ENCODE assay signal across 27 mouse cellular contexts in the genomic region with DNA sequence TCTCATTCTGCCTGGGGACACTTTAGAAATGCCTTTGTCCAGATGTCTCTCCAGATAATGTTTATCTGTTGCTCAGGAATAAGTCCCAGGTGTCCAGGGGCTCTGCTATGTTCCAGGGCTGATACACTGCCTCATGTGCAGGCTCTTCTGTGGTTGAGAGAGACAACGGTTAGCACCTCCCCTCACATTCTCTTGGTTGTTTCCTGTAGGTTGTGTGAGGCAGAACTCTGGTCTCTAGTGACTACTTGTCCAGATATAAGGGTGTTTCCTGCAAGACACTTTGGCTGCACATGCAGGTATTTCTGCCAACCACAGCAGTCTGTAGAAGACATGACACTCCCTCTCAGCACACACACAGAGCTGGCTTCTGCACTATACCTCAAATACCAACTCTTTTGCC. TPM values are rescaled to one million over a fixed set of nuclear protein-coding genes. Genes with fewer than 3 reads are reported as not detected.
DNase-seq lines count a peak whose midpoint lies in the region; ATAC-seq and TF ChIP-seq lines count a peak whose summit lies in the region.
"Had no signal": no experiment of that assay in that cellular context is flagged by ENCODE, and none has a peak within 500 bp of the region (broad histone marks: within the 10 kb centered on the region; RNA-seq: fewer than 3 reads in every experiment).

No protein-coding gene starts in this region.

- no peak for TF ChIP-seq CTCF in heart, adult 2 months (IDR thresholded peaks at IDR 0.05)
- TF ChIP-seq CTCF in forebrain, postnatal 0 days (IDR thresholded peaks at IDR 0.05; ENCODE audit: low read depth) = no peak

- no peak for TF ChIP-seq POLR2A in heart, adult 2 months (IDR thresholded peaks at IDR 0.05; ENCODE audit: insufficient read depth, low read depth, low read length)

- WGBS in heart, adult 2 months = 15% methylated on average over 1 of the region's 1 CpGs
- 91% methylated on average over 1 of the region's 1 CpGs for WGBS in forebrain, postnatal 0 days
- 70% methylated on average over 1 of the region's 1 CpGs for WGBS in hindbrain, embryonic 11.5 days

- peak; percentile 14 to 22; a peak in 2 of 4 replicates for ATAC-seq in hematopoietic stem cell, adult 5-6 weeks (replicated peaks in 1 of 2; ENCODE audit: insufficient read depth in 1 of 2, low FRiP score in 2 of 2, low TSS enrichment in 1 of 2, low read depth in 1 of 2, poor library complexity in 2 of 2, severe bottlenecking in 2 of 2)
- peak; percentile 53 for ATAC-seq in neutrophil, adult 5-6 weeks (ENCODE audit: extremely low read depth, insufficient number of reproducible peaks, low FRiP score, poor library complexity, severe bottlenecking)
- ATAC-seq in forebrain, postnatal 0 days = no peak
- ATAC-seq in hindbrain, embryonic 11.5 days (ENCODE audit: low FRiP score) = no peak
- ATAC-seq: forebrain, embryonic 15.5 days; lung, postnatal 0 days had no signal

- no peak overlapping the region for H3K27ac ChIP-seq in heart, adult 2 months
- no peak overlapping the region for H3K27ac ChIP-seq in forebrain, postnatal 0 days (ENCODE audit: low read depth, low read length)
- H3K27ac ChIP-seq in hindbrain, embryonic 11.5 days (ENCODE audit: low read depth, low read length) = no peak overlapping the region
- H3K27ac ChIP-seq: embryonic facial prominence, embryonic 10.5 days; forebrain, embryonic 15.5 days; heart, embryonic 13.5 days; hindbrain, embryonic 13.5 days; macrophage; midbrain, embryonic 12.5 days; stomach, postnatal 0 days had no signal

- no peaks in the 10 kb centered on the region for H3K27me3 ChIP-seq in heart, adult 2 months (ENCODE audit: control insufficient read depth, insufficient read depth, low read length)
- H3K27me3 ChIP-seq in forebrain, postnatal 0 days (ENCODE audit: insufficient read depth, low read length) = no peaks in the 10 kb centered on the region
- H3K27me3 ChIP-seq in hindbrain, embryonic 11.5 days (ENCODE audit: control insufficient read depth, insufficient read depth, low read length) = no peaks in the 10 kb centered on the region
- H3K27me3 ChIP-seq: CH12.LX; forebrain, embryonic 15.5 days; heart, embryonic 13.5 days; hindbrain, embryonic 13.5 days; midbrain, embryonic 12.5 days had no signal

- no peak overlapping the region for H3K4me3 ChIP-seq in heart, adult 2 months
- H3K4me3 ChIP-seq in forebrain, postnatal 0 days (ENCODE audit: low read depth, low read length) = no peak overlapping the region
- no peak overlapping the region for H3K4me3 ChIP-seq in hindbrain, embryonic 11.5 days (ENCODE audit: low read depth, low read length)
- H3K4me3 ChIP-seq: embryonic facial prominence, embryonic 10.5 days; forebrain, embryonic 15.5 days; heart, embryonic 13.5 days; hindbrain, embryonic 13.5 days; midbrain, embryonic 12.5 days had no signal

- no peaks in the 10 kb centered on the region for H3K4me1 ChIP-seq in heart, adult 2 months (ENCODE audit: control insufficient read depth, insufficient read depth, low read length)
- no peaks in the 10 kb centered on the region for H3K4me1 ChIP-seq in forebrain, postnatal 0 days (ENCODE audit: insufficient read depth)
- H3K4me1 ChIP-seq in hindbrain, embryonic 11.5 days (replicated peaks; ENCODE audit: control insufficient read depth, insufficient read depth, low read length) = no peaks in the 10 kb centered on the region
- H3K4me1 ChIP-seq: embryonic facial prominence, embryonic 10.5 days; forebrain, embryonic 15.5 days; heart, embryonic 13.5 days; hindbrain, embryonic 13.5 days; midbrain, embryonic 12.5 days had no signal

- no peaks in the 10 kb centered on the region for H3K9me3 ChIP-seq in forebrain, postnatal 0 days (ENCODE audit: low read length)
- no peaks in the 10 kb centered on the region for H3K9me3 ChIP-seq in hindbrain, embryonic 11.5 days (ENCODE audit: control insufficient read depth, low read length)
- H3K9me3 ChIP-seq: embryonic facial prominence, embryonic 10.5 days; forebrain, embryonic 15.5 days; heart, embryonic 13.5 days; midbrain, embryonic 12.5 days had no signal

- H3K79me2 ChIP-seq in heart, adult 2 months (replicated peaks; ENCODE audit: control insufficient read depth, insufficient read depth, low read length) = no peaks in the 10 kb centered on the region

- intact Hi-C loops in heart, adult 2 months (cut with DNase I) = no loop called here

- peak; percentile 68 for DNase-seq in heart, adult 11 months
- DNase-seq in heart, adult 2 months = no peak
- peak; percentile 60 for DNase-seq in CD4-positive, CD25-positive, alpha-beta regulatory T cell, adult 2 months (ENCODE audit: low read depth, low spot score)
- DNase-seq in forebrain, postnatal 0 days = no peak
- DNase-seq in hindbrain, embryonic 11.5 days (ENCODE audit: low spot score) = no peak
- DNase-seq: adrenal gland, postnatal 14 days; cerebellum, adult 8-10 months; gastrocnemius, postnatal 14 days; heart, adult 18-20 months; heart, postnatal 14 days; kidney, adult 8-10 months; kidney, postnatal 14 days; retina, postnatal 1 day; right cerebral cortex, postnatal 25 days; spleen, adult 18-20 months; thymus, adult 2 months had no signal

- no peak for TF ChIP-seq EP300 in heart, adult 2 months (IDR thresholded peaks at IDR 0.05; ENCODE audit: insufficient read depth, low read depth, low read length)

- H3K4me2 ChIP-seq in forebrain, postnatal 0 days (ENCODE audit: low read depth) = no peak overlapping the region
- no peak overlapping the region for H3K4me2 ChIP-seq in hindbrain, embryonic 11.5 days (replicated peaks; ENCODE audit: low read depth, low read length)
- H3K4me2 ChIP-seq: forebrain, embryonic 15.5 days; heart, embryonic 13.5 days; hindbrain, embryonic 13.5 days; midbrain, embryonic 12.5 days had no signal

- H3K36me3 ChIP-seq in heart, adult 2 months (ENCODE audit: control insufficient read depth, insufficient read depth, low read length) = no peaks in the 10 kb centered on the region
- no peaks in the 10 kb centered on the region for H3K36me3 ChIP-seq in forebrain, postnatal 0 days (ENCODE audit: insufficient read depth)
- no peaks in the 10 kb centered on the region for H3K36me3 ChIP-seq in hindbrain, embryonic 11.5 days (ENCODE audit: control insufficient read depth, insufficient read depth, low read length)
- H3K36me3 ChIP-seq: embryonic facial prominence, embryonic 10.5 days; forebrain, embryonic 15.5 days; heart, embryonic 13.5 days; hindbrain, embryonic 13.5 days; midbrain, embryonic 12.5 days had no signal

- no peak overlapping the region for H3K9ac ChIP-seq in heart, adult 2 months (ENCODE audit: low read depth, low read length)
- no peak overlapping the region for H3K9ac ChIP-seq in forebrain, postnatal 0 days
- no peak overlapping the region for H3K9ac ChIP-seq in hindbrain, embryonic 11.5 days (ENCODE audit: low read depth, low read length)
- H3K9ac ChIP-seq: forebrain, embryonic 15.5 days; heart, embryonic 13.5 days; hindbrain, embryonic 13.5 days; midbrain, embryonic 12.5 days had no signal

RNA-seq across cellular contexts. Expression of a gene that starts 48.0 kb away (rescaled TPM):
- total RNA-seq in heart, adult 2 months (2021) = 1 to 10 TPM; 7.6 to 9.5 TPM
- polyA plus RNA-seq in heart, adult 2 months (2012; rRNA removed) = 3.7 and 8.4 TPM in 2 replicates
- total RNA-seq in hematopoietic stem cell, adult 5-6 weeks (2017) = 18.4 and 25.6 TPM in 2 replicates
- 53.0 and 56.8 TPM in 2 replicates for total RNA-seq in neutrophil, adult 5-6 weeks (2017)
- total RNA-seq in forebrain, postnatal 0 days (2014; rRNA removed) = 0.46 and 0.48 TPM in 2 replicates
- 0.33 and 0.39 TPM in 2 replicates for polyA plus RNA-seq in forebrain, postnatal 0 days (2015; fragmentation: Nextera tagmentation; extraction: Ambion mirVana)
- polyA plus RNA-seq in hindbrain, embryonic 11.5 days (2014; fragmentation: Nextera tagmentation; extraction: Ambion mirVana) = 0.54 and 0.80 TPM in 2 replicates

Comparison
In these comparisons a context has a peak if more than half of its experiments do, and no peak if none do; other contexts are left out.
1. DNase-seq: peak in heart, adult 11 months (single experiment) and CD4-positive, CD25-positive, alpha-beta regulatory T cell, adult 2 months (single experiment); none in heart, adult 2 months (0 of 2), forebrain, postnatal 0 days (single experiment) and hindbrain, embryonic 11.5 days (single experiment).
2. ATAC-seq: peak in hematopoietic stem cell, adult 5-6 weeks (2 of 2) and neutrophil, adult 5-6 weeks (single experiment); none in forebrain, postnatal 0 days (single experiment) and hindbrain, embryonic 11.5 days (single experiment).